Mouse (Mus musculus) layer of hippocampus, adult 8-10 months (tissue): Measurements from ENCODE around the gene Sar1b. TPM values are rescaled to one million over a fixed set of nuclear protein-coding genes. Genes with fewer than 3 reads are reported as not detected.
A peak's percentile ranks its signal among the peaks of the same experiment; 100 is the strongest.
"Not testable (repeated sequence)": the region's sequence is repeated elsewhere in the genome, so short reads cannot be mapped to it uniquely, and the experiment has no call there.

ENCODE experiments used
- DNase-seq, 2 experiments: peaks; one replicate each; pipeline ENCODE4 v3.0.0; 2022; ENCODE audit warnings: low spot score in 2 of 2
- total RNA-seq, 4 experiments: library from RNA; stranded (reverse); gene quantifications; 2 replicates each; pipeline ENCODE4 v1.2.4; 2022

Sar1b gene
- total RNA-seq, 4 experiments from 2014 or later: 67.5 to 74.9 (median 70.7) TPM

DNA sequence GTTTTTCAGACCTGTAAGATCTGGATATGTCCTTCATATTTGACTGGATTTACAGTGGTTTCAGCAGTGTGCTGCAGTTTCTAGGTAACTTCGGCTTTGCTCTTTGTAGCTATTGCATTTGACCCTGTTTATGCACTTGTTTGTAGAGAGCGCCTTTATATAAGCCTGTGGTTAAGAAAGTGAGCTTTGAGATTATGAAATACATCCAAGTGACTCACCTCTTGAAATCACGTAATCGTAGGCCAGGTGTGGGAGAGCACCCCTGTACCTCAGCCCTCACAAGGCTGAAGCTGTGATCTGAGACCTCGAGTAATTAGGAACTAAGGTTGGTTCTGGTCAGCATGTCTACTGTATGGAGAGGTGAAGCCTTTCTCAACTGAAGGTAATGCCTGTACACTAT is 14.0 kb downstream of the Sar1b start:
- no peak for DNase-seq

DNA sequence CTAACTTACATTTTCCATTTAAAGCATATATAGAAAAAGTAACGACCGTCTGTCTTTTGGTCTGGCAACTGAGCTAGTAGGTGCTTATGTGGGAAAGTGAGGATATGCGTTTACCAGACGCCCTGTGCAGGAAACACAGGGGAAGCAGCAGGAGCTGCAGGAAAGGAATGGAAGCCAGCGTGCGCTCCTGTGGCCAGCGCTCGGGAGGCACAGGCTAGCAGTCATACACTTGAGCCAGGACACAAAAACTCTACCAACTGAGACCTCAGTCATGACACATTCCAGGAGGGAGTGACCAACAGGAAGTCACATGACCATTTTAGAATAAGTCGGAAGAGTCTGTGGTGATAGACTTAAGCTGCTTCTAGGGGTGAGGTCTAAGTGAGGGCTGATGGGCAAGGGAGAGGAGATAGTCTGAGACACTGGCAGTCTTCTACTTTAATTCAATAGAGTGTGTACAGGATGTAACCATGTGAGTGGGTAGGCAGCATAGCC is 17.3 kb downstream of the Sar1b start:
- DNase-seq: no peak

DNA sequence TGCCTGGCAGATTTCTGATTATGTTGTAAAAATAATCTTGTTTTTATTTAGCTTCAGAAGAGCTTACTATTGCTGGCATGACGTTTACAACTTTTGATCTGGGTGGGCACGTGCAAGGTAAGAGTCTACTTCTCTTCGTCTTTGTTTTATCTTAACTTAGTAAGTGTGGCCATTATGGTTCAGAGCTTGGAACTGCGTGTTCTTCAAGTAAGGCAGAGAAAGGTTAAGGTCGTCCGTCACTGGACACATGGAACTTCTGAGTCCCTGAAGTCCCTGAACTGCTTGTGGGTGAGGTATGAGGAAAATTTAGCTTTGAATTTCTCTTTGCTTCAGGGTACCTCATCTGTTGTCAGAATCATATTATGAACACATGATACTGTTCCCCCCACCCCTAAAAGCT is 19.2 kb downstream of the Sar1b start:
- no peak for DNase-seq

DNA sequence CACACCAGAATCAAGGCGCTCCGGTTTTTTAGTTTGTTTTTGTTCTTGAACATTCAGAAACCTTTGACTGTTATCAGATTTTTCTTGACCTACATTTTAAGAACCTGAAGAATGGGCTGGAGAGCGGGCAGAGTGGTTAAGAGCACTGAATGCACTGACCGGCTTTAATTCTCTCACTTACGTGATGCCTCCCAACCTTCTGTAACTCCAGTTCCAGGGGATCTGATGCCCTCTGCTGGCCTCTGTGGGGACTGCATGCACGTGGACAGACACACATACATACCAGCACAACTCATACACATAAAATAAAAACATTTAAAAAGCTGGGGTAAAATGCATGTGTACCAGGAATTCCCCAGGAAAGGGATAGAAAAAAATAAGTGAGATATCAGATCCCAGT is 22.4 kb downstream of the Sar1b start:
- DNase-seq: no peak

- not testable (repeated sequence) for DNase-seq
These were observed 26.2 kb downstream of the Sar1b start for GRCm38 (mm10) chr11:51789735-51790134.

GRCm38 (mm10) chr11:51790662-51791061 is 27.2 kb downstream of the Sar1b start:
- DNase-seq: no peak

- DNase-seq: no peak
These were observed 32.8 kb downstream of the Sar1b start for GRCm38 (mm10) chr11:51796272-51796671.

- DNase-seq: no peak
These were observed 37.3 kb downstream of the Sar1b start for GRCm38 (mm10) chr11:51800634-51801325.

GRCm38 (mm10) chr11:51805221-51805981 is 41.9 kb downstream of the Sar1b start:
- DNase-seq: peak; percentile 58 to 69

GRCm38 (mm10) chr11:51807108-51807879 is 43.8 kb downstream of the Sar1b start:
- DNase-seq: no peak

DNA sequence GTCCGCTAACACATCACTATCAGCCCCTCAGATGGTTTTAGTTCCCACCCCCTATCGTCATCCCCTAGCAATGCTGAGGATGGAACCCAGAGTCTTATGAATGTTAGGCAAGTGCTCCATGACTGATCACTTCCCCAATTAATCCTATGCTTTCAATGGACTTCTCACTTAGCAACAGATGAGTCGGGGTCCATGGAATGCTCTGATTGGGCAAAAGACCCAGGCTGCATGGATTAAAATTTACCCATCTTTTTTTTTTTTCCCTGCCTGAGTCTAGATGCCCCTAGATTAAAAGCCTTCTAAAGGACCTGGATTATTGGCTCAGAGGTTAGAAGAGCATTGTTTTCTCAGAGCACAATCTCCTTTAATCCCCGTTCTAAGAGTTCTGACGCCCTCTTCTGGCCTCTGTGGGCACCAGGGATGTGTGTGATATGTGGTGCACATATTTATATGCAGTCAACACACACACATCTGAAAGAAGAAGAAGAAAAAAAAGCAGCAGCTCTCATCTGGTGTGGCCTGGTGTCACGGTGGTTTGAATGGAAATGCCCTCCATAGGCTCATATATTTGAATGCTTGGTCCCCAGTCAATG is 46.2 kb downstream of the Sar1b start:
- peak in 1 of 2 experiments; percentile 54 for DNase-seq

DNA sequence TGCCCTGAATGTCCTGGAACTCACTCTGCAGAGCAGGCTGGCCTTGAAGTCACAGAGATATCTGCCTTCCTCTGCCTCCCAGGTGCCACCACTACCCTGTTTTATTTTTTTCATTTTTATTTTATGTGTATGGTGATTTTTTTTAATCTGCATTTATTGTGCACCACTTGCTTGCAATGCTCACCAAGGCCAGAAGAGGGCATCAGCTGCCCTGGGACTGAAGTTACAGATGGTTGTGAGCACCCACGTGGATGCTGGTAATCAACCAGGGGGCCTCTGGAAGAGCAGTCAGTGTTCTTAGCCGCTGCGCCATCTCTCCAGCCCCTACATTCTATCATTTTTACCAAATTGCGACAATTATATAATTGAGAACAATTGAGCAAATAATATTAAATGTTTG is 47.7 kb downstream of the Sar1b start:
- DNase-seq: no peak

GRCm38 (mm10) chr11:51812022-51812546 is 48.6 kb downstream of the Sar1b start:
- no peak for DNase-seq

- DNase-seq: peak; percentile 64 to 87
These were observed 54.3 kb downstream of the Sar1b start for GRCm38 (mm10) chr11:51817756-51818155.

DNA sequence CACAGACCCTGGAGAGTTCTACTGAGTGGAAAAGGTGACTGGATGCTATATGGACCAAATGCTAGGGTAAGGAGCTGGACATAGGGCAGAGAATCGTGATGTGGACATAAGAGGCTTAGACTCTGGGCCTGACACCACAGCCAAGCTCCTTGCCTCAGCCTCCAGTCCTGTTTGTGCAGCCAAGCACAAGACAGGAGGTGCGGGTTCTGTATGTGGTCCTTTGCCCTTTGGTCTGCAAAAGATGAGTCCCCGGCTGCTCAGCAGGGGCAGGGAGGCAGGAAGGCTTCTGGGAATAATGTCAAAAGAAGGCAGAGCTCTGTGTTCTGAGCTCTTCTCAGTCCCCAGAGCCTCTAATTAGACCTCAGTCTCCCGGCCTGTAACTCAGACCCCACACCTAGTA is 55.4 kb downstream of the Sar1b start:
- DNase-seq: no peak

- peak in 1 of 2 experiments; percentile 40 for DNase-seq
These were observed 56.5 kb downstream of the Sar1b start for GRCm38 (mm10) chr11:51819964-51820363.

- peak in 1 of 2 experiments; percentile 72 for DNase-seq
These were observed 57.4 kb downstream of the Sar1b start for GRCm38 (mm10) chr11:51820861-51821260.

GRCm38 (mm10) chr11:51822736-51823135 is 59.2 kb downstream of the Sar1b start:
- DNase-seq: no peak

- no peak for DNase-seq
These were observed 59.8 kb downstream of the Sar1b start for GRCm38 (mm10) chr11:51823271-51823670.

DNA sequence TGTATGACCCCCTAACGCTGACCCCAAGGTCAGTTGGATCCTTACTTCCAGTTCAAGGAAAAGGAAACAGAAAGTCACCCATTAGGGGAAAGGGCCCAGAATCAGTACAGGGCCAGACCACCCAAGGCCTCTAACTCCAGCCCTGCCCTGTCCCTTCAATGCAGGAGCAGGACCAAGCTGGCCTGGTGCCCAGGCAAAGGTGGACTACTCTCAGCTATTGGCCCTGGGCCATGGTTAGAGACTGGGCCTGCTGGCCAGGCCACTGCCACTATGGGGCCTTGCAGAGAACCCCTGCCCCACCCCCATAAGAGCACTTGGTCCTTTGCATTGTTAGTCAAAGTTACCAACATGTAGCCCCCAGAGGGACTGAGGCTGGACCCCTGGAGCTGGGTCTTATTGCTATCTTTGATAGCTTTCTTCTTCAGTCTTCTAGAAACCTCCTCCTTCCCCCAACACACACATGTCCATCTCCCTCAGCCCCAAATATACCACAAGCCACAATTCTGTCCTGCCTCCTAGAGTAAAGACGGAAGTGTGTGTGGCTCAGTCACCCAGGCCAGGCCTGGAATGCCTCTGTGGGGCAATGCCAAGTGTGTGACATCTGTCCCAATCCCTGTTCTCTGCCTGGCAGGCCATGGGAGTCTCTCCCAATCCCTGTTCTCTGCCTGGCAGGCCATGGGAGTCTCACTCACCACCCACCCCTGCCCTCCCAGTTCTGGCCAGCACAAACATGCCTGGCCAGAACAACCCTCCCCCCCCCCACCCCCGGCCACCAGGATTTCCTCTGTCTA is 60.7 kb downstream of the Sar1b start:
- DNase-seq: no peak
